Mouse (Mus musculus): ENCODE results near the gene Eif2s1. TPM values are rescaled to one million over a fixed set of nuclear protein-coding genes. Genes with fewer than 3 reads are reported as not detected.

The Eif2s1 gene
- 77.7 and 85.6 TPM in 2 replicates for polyA plus RNA-seq (2015; fragmentation: Nextera tagmentation; extraction: Ambion mirVana)

GRCm38 (mm10) chr12:78861496-78862253 lies at the start of gene Eif2s1, which contains the start of gene Atp6v1d:
Gene Eif2s1, plus strand, starts transcription at chr12:78861819.
Gene Atp6v1d, minus strand, starts transcription at chr12:78861638.
- H3K9ac ChIP-seq (replicated peaks; ENCODE audit: low read depth): peak within 1 kb of the TSS; percentile 62
- peak; percentile 86 for TF ChIP-seq CTCF (IDR thresholded peaks at IDR 0.05)
- peak; percentile 65; the same call in 1 of the 2 replicates for TF ChIP-seq EP300 (IDR thresholded peaks at IDR 0.05)
- peak within 1 kb of the TSS; percentile 89 for H3K27ac ChIP-seq (ENCODE audit: low read length)
- no peaks in the 10 kb centered on the region for H3K36me3 ChIP-seq (ENCODE audit: insufficient read depth, low read length)
- DNase-seq (ENCODE audit: low spot score) (peak; percentile 100), ATAC-seq (peak; percentile 100)
- no peaks in the 10 kb centered on the region for H3K4me1 ChIP-seq (ENCODE audit: insufficient read depth, low read depth, low read length)
- WGBS: under 1% methylated on average over 55 of the region's 55 CpGs
- H3K27me3 ChIP-seq (replicated peaks; ENCODE audit: insufficient read depth, low read length): no peaks in the 10 kb centered on the region
- no peaks in the 10 kb centered on the region for H3K9me3 ChIP-seq (ENCODE audit: low read length)
- H3K4me2 ChIP-seq (replicated peaks; ENCODE audit: low read depth, low read length): peak within 1 kb of the TSS; percentile 75
- H3K4me3 ChIP-seq (ENCODE audit: low read depth, low read length): peak within 1 kb of the TSS; percentile 70

GRCm38 (mm10) chr12:78814437-78814836 lies 47.2 kb upstream of the Eif2s1 start:
- no peak overlapping the region for H3K4me2 ChIP-seq (replicated peaks; ENCODE audit: low read depth, low read length)

GRCm38 (mm10) chr12:78834496-78834895 lies 27.1 kb upstream of the Eif2s1 start:
- no peak for ATAC-seq
- TF ChIP-seq CTCF (IDR thresholded peaks at IDR 0.05): no peak
- TF ChIP-seq EP300 (IDR thresholded peaks at IDR 0.05): no peak
- 81% methylated on average over 2 of the region's 2 CpGs for WGBS

More at GRCm38 (mm10) chr12:78814437-78814836, 47.2 kb upstream of the Eif2s1 start:
- DNase-seq (ENCODE audit: low spot score): peak; percentile 26
- TF ChIP-seq EP300 (IDR thresholded peaks at IDR 0.05): no peak
- TF ChIP-seq CTCF (IDR thresholded peaks at IDR 0.05): peak; percentile 53
- no peaks in the 10 kb centered on the region for H3K9me3 ChIP-seq (ENCODE audit: low read length)
- no peak overlapping the region for H3K4me3 ChIP-seq (ENCODE audit: low read depth, low read length)
- no peaks in the 10 kb centered on the region for H3K4me1 ChIP-seq (ENCODE audit: insufficient read depth, low read depth, low read length)
- H3K27ac ChIP-seq (ENCODE audit: low read length): no peak overlapping the region
- ATAC-seq: no peak
- H3K36me3 ChIP-seq (ENCODE audit: insufficient read depth, low read length): no peaks in the 10 kb centered on the region
- no peaks in the 10 kb centered on the region for H3K27me3 ChIP-seq (replicated peaks; ENCODE audit: insufficient read depth, low read length)
- H3K9ac ChIP-seq (replicated peaks; ENCODE audit: low read depth): no peak overlapping the region

GRCm38 (mm10) chr12:78839906-78840305 lies 21.7 kb upstream of the Eif2s1 start:
- DNase-seq (ENCODE audit: low spot score) (no peak), ATAC-seq (no peak)
- WGBS: 61% methylated on average over 4 of the region's 4 CpGs
- Histone ChIP-seq H3K9me3 (ENCODE audit: low read length) (no peaks in the 10 kb centered on the region), H3K4me1 (ENCODE audit: insufficient read depth, low read depth, low read length) (no peaks in the 10 kb centered on the region), H3K27ac (ENCODE audit: low read length) (no peak overlapping the region), H3K4me3 (ENCODE audit: low read depth, low read length) (no peak overlapping the region), H3K9ac (replicated peaks; ENCODE audit: low read depth) (no peak overlapping the region), H3K4me2 (replicated peaks; ENCODE audit: low read depth, low read length) (no peak overlapping the region), H3K27me3 (replicated peaks; ENCODE audit: insufficient read depth, low read length) (no peaks in the 10 kb centered on the region), H3K36me3 (ENCODE audit: insufficient read depth, low read length) (peaks cover 25% of the 10 kb centered on the region; the same call in 1 of the 2 replicates)
- TF ChIP-seq EP300 (IDR thresholded peaks at IDR 0.05) (no peak), CTCF (IDR thresholded peaks at IDR 0.05) (no peak)

More at GRCm38 (mm10) chr12:78834496-78834895, 27.1 kb upstream of the Eif2s1 start:
- Histone ChIP-seq H3K4me1 (ENCODE audit: insufficient read depth, low read depth, low read length) (no peaks in the 10 kb centered on the region), H3K4me2 (replicated peaks; ENCODE audit: low read depth, low read length) (no peak overlapping the region), H3K9ac (replicated peaks; ENCODE audit: low read depth) (no peak overlapping the region), H3K27ac (ENCODE audit: low read length) (no peak overlapping the region), H3K4me3 (ENCODE audit: low read depth, low read length) (no peak overlapping the region), H3K9me3 (ENCODE audit: low read length) (no peaks in the 10 kb centered on the region), H3K27me3 (replicated peaks; ENCODE audit: insufficient read depth, low read length) (no peaks in the 10 kb centered on the region), H3K36me3 (ENCODE audit: insufficient read depth, low read length) (peaks cover 18% of the 10 kb centered on the region; the same call in 1 of the 2 replicates)
- no peak for DNase-seq (ENCODE audit: low spot score)

- ATAC-seq (no peak), DNase-seq (ENCODE audit: low spot score) (no peak)
- Histone ChIP-seq H3K4me2 (replicated peaks; ENCODE audit: low read depth, low read length) (no peak overlapping the region), H3K27ac (ENCODE audit: low read length) (no peak overlapping the region), H3K36me3 (ENCODE audit: insufficient read depth, low read length) (peaks cover 17% of the 10 kb centered on the region; the same call in 1 of the 2 replicates), H3K9me3 (ENCODE audit: low read length) (no peaks in the 10 kb centered on the region), H3K27me3 (replicated peaks; ENCODE audit: insufficient read depth, low read length) (no peaks in the 10 kb centered on the region), H3K4me1 (ENCODE audit: insufficient read depth, low read depth, low read length) (no peaks in the 10 kb centered on the region), H3K4me3 (ENCODE audit: low read depth, low read length) (no peak overlapping the region), H3K9ac (replicated peaks; ENCODE audit: low read depth) (no peak overlapping the region)
- WGBS: 71% methylated on average over 1 of the region's 1 CpGs
- no peak for TF ChIP-seq CTCF (IDR thresholded peaks at IDR 0.05)
- no peak for TF ChIP-seq EP300 (IDR thresholded peaks at IDR 0.05)
Observed at GRCm38 (mm10) chr12:78842429-78842828, 19.2 kb upstream of the Eif2s1 start.

- DNase-seq (ENCODE audit: low spot score) (no peak), ATAC-seq (no peak)
- no peaks in the 10 kb centered on the region for H3K27me3 ChIP-seq (replicated peaks; ENCODE audit: insufficient read depth, low read length)
- no peak overlapping the region for H3K9ac ChIP-seq (replicated peaks; ENCODE audit: low read depth)
- no peak overlapping the region for H3K4me2 ChIP-seq (replicated peaks; ENCODE audit: low read depth, low read length)
- H3K9me3 ChIP-seq (ENCODE audit: low read length): no peaks in the 10 kb centered on the region
- peaks cover 17% of the 10 kb centered on the region; the same call in 1 of the 2 replicates for H3K36me3 ChIP-seq (ENCODE audit: insufficient read depth, low read length)
- no peaks in the 10 kb centered on the region for H3K4me1 ChIP-seq (ENCODE audit: insufficient read depth, low read depth, low read length)
- no peak overlapping the region for H3K27ac ChIP-seq (ENCODE audit: low read length)
- no peak overlapping the region for H3K4me3 ChIP-seq (ENCODE audit: low read depth, low read length)
- WGBS: 85% methylated on average over 4 of the region's 4 CpGs
- TF ChIP-seq CTCF (IDR thresholded peaks at IDR 0.05) (no peak), EP300 (IDR thresholded peaks at IDR 0.05) (no peak)
Observed at GRCm38 (mm10) chr12:78848246-78848645, 13.4 kb upstream of the Eif2s1 start.

Data from lung, postnatal 0 days (tissue).